Mouse (Mus musculus): Measurements from ENCODE around the gene Ep300. TPM values are rescaled to one million over a fixed set of nuclear protein-coding genes. Genes with fewer than 3 reads are reported as not detected.

Gene Ep300
- 10.8 and 13.3 TPM in 2 replicates for polyA plus RNA-seq (2012; rRNA removed)

DNA sequence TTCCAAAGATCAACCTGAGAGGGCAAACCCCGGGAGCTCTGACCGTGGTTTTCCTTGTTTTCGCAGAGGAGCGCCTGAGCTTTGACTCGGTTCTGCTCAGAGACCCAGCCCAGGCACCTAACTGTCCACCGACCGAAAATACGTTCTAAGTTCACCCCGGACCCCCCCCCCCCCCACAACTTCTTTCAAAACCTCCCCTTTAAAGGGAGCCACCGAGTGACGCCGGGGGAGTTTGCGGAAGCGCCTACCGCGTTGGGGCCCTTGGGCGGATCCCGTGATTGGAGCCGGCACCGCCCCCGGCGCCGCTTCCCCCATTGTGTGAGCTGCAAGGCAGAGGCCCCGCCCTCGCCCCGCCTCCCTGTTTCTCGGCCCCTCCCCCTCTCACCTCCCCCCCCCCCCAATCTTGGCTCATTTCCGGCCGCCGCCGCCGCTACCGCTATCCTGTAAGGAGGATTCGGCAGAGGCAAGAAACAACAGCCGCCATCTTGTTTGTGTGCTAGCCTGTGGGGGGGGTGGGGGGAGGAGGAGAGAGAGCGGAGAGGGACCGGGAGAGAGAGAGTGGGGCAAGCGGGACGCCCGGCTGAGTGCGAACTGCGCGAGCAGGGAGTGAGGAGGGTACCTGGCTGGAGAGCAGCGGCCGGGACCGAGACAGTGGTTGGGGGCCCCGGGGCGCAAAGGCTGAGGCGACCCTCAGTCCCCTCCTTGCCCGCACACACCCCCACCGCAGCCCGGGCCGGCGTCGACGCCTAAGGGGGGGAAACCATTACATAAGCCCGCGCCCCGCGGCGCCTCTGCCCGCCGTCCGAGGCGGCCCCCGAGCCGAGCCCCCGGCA is at the start of gene Ep300:
TSS of gene Ep300 (plus strand) at position 439 of the 833 bp plus-strand sequence.

GRCm38 (mm10) chr15:81663697-81664561 is 78.8 kb downstream of the Ep300 start, which contains the start of gene L3mbtl2:
L3mbtl2 (plus strand) TSS chr15:81663889.

GRCm38 (mm10) chr15:81697175-81697574 is 112.0 kb downstream of the Ep300 start, which contains the start of gene Chadl:
Chadl (minus strand) TSS chr15:81697287.

Other genes with a start within 250 kb of the Ep300 start
- gene Slc25a17, start 224.5 kb upstream of the Ep300 start, polyA plus RNA-seq (2012; rRNA removed): 25.8 and 30.8 TPM in 2 replicates
- gene St13, start 185.3 kb upstream of the Ep300 start, polyA plus RNA-seq (2012; rRNA removed): 42.3 and 43.3 TPM in 2 replicates
- 3.3 TPM in 2 replicates for gene Xpnpep3, start 185.2 kb upstream of the Ep300 start, polyA plus RNA-seq (2012; rRNA removed)
- not detected in 2 replicates for gene Dnajb7, start 177.1 kb upstream of the Ep300 start, polyA plus RNA-seq (2012; rRNA removed)
- gene Rbx1, start 119.1 kb upstream of the Ep300 start, polyA plus RNA-seq (2012; rRNA removed): 79.8 and 84.7 TPM in 2 replicates
- gene L3mbtl2, start 78.5 kb downstream of the Ep300 start, polyA plus RNA-seq (2012; rRNA removed): 10.0 and 11.0 TPM in 2 replicates
- gene Chadl, start 111.9 kb downstream of the Ep300 start, polyA plus RNA-seq (2012; rRNA removed): 0.13 and 0.16 TPM in 2 replicates
- gene Zc3h7b, start 159.7 kb downstream of the Ep300 start, polyA plus RNA-seq (2012; rRNA removed): 5.5 and 6.2 TPM in 2 replicates
- gene Rangap1, start 160.2 kb downstream of the Ep300 start, polyA plus RNA-seq (2012; rRNA removed): 52.0 and 53.9 TPM in 2 replicates
- 5.4 and 5.6 TPM in 2 replicates for gene Tef, start 217.1 kb downstream of the Ep300 start, polyA plus RNA-seq (2012; rRNA removed)